Mouse (Mus musculus) bone marrow macrophage, adult 2 months (primary cell): Measurements from ENCODE around the gene Slc4a11.

Source experiments
- CTCF ChIP-seq: IDR thresholded peaks from 2 replicates; pipeline ENCODE4 v1.5.1; 2012; ENCODE audit warnings: low read depth, mild to moderate bottlenecking, low read length, moderate library complexity
- POLR2A ChIP-seq: IDR thresholded peaks from 2 replicates; pipeline ENCODE4 v1.6.1; 2012; ENCODE audit warnings: mild to moderate bottlenecking, low read depth, low read length, borderline replicate concordance

GRCm38 (mm10) chr2:130677211-130677610 lies 20.1 kb downstream of the Slc4a11 start:
- no peak for TF ChIP-seq CTCF
- no peak for TF ChIP-seq POLR2A
